Mouse (Mus musculus): ENCODE measurements around the gene Vmn2r90.

DNA sequence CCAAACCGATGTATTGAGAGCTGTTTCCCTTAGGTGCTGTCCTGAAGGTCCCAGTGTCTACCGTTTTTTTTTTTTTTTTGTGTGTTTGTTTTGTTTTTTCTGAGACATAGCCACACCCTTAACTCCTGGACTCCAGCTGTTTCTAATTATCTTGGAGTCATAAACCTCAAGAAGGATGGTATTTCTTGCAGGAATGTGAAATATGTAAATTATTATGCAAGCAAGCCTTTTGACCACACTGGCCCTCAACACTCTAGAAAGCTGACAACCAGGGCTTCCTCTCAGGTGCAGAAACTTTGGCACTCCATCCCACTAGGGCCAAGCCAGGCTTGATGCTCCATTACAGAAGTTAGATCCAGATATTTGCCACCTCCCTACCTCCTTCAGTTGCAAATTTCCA lies 12.9 kb upstream of the Vmn2r90 start:
- TF ChIP-seq CTCF (conservative IDR thresholded peaks at IDR 0.05; ENCODE audit: insufficient read depth, insufficient read length, low read depth, low read length) (no peak), POLR2A (IDR thresholded peaks at IDR 0.05; ENCODE audit: low read depth, low read length) (no peak)
